Mouse (Mus musculus): ENCODE measurements around the gene Pip5k1c. TPM values are rescaled to one million over a fixed set of nuclear protein-coding genes. Genes with fewer than 3 reads are reported as not detected.

Pip5k1c gene
- polyA plus RNA-seq, 1 experiment = 326 TPM

DNA sequence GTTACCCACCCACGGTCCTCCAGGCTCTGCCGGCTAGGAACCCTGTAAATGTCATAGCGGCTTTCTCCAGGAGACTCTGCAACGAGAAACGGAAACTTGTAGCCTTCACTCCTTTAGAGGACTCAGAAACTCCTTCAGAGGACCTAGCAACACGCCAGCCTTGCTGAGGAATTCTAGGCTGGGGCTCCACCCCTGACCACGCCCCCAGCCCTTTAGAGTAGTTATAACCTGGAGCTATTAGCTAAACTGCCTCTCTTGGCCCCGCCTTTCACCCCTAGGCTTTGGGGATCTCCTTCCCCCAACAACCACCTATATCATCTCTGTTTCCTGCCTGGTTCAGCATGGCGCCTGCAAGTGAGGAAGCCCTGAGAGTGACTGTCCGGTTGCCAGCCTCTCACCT lies 13.3 kb upstream of the Pip5k1c start:
- no peak for DNase-seq (ENCODE audit: extremely low spot score in 1 of 2, low spot score in 1 of 2)

DNA sequence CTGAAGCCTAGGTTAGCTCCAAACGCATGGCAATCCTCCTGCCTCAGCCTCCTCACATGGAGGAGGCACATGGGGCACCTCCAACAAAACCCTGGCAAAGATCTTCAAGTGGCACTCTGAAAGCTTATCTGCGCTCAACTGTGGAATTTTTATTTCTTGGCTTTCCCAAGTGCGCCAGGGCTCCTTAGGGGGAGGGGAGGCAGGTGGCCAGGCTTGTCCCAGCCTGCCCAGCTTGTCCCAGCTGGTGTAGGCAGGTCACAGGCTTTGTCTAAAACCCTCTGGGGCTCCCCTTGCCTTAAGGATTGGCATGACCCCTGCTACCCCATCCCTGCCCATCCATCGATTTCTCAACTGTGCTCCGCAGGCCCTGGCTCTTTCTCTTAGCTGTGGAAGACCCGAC lies 8.6 kb upstream of the Pip5k1c start:
- no peak for DNase-seq (ENCODE audit: extremely low spot score in 1 of 2, low spot score in 1 of 2)

DNA sequence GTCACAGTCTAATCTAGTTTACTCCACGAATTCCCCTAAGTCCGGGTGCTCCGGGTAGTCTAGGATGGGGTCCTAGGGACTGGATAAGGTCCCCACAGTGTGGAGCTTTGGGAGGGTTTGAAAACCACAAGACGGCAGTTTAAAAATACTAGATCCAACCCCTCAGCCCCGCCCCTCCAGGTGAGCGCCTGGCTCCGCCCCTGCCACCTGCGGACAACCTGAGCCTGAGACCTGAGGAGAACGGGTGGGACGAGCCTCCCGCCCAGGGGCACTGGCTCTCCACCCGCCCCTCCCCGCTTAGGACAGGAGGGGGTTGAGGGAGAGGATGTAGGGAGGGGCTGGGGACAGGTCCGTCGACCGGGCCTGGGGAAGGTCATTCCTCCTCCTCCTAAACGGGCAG lies 8.0 kb upstream of the Pip5k1c start:
- no peak for DNase-seq (ENCODE audit: extremely low spot score in 1 of 2, low spot score in 1 of 2)

DNA sequence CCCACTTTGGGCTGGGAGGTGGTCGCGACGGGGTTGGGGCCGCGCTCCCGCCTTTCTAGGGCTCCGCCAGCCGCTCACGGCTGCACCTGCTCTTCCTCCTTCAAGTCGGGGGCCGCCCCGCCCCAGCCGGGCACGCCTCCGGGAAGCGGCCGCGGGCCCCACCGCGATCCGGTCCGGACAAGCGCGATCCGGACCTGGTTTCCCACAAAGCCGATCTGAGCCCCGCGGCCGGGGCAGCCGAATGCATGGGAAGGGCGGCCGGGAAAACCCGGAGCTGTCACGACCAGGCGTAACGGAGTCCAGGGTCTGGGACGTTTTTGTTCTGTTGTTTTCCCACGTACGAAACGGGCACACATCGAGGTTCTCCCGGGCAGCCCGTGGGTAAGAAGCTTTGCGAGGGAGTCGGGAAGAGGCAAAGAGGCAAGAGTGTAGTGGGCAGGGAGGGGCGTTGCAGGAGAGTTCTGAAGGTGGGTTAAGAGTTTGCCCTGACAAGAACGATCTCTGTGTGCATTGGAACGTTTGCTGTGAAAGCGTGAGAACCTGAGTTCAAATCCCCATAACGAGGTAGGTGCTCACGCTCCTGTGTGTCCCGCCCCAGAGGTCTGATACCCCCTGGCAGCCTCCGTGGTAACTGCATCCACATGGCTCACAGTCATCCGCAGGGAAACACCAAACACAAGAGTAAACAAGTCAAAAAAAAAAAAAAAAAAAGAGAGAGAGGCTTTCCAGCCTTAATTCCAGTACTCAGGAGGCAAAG lies 6.9 kb upstream of the Pip5k1c start:
- peak in 1 of 2 experiments; percentile 86 for DNase-seq (ENCODE audit: extremely low spot score in 1 of 2, low spot score in 1 of 2)

GRCm38 (mm10) chr10:81286586-81286985 lies 6.2 kb upstream of the Pip5k1c start:
- no peak for DNase-seq (ENCODE audit: extremely low spot score in 1 of 2, low spot score in 1 of 2)

DNA sequence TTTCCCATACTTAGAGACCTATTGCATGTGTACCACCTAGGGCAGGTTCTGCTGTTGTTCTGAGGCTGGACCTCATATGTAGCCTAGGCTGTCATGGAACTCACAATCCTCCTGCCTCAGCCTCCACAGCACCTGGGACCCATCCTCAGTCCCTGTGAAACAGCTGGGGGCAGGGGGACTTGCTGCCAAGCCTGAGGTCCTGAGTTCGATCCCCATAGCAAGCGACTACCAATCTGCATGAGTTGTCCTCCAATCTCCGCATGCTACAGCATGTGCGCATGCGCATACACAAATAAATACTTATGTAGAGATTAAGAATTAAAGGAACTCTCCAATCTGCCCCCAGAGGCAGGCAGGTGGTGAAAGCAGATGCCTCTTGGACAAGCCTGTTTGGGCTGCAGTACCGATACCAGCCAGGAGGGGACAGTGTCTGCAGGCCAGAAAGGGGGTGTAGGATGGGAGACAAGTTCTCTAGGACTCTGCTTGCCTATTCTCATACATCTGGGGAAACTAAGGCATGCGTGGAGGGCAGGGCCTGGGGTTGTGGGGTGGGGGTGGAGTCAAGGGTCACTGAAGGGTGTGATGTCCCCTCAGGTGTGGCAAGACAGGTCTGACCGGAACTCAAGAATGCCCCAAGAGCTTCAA lies 5.1 kb upstream of the Pip5k1c start:
- peak in 1 of 2 experiments; percentile 62 for DNase-seq (ENCODE audit: extremely low spot score in 1 of 2, low spot score in 1 of 2)

DNA sequence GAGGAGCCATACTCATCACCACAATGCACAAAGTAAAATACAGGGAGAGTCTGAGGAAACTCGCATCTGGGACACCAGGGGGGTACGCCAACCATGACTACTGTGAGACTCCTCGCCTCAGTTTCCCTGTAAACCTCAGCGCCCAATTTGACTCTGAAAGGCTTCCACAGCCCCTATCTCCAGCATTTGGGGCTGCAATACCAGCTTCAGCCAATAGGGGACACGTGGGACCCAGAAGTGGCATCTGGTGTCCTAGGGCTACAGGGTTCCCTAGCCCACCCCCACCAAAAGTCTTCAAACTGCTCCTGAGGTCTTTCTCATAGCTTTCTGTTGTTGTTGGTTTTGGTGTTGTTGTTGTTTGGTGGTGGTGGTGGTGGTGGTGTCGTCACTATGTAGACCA lies 4.2 kb upstream of the Pip5k1c start:
- DNase-seq (ENCODE audit: extremely low spot score in 1 of 2, low spot score in 1 of 2) = no peak

DNA sequence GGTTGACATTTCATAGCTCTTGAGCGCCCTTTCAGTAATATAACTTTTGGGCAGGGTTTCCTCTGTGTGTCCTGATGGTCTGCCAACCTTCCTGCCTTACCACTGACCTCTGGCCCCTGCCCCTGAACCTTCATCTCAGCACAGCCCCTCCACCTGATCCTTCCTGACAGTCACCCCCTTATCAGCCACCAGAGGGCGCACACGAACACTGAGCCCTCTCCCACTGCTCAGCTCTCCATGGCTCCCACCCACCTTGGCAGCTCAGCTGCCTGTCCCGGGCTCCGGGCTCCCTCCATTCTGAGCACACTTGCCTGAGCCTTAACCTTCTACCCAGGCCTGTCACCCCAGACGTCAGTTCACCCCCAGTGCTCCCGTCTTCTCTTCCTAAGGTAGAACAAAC lies 3.5 kb upstream of the Pip5k1c start:
- DNase-seq (ENCODE audit: extremely low spot score in 1 of 2, low spot score in 1 of 2) = peak in 1 of 2 experiments; percentile 72

DNA sequence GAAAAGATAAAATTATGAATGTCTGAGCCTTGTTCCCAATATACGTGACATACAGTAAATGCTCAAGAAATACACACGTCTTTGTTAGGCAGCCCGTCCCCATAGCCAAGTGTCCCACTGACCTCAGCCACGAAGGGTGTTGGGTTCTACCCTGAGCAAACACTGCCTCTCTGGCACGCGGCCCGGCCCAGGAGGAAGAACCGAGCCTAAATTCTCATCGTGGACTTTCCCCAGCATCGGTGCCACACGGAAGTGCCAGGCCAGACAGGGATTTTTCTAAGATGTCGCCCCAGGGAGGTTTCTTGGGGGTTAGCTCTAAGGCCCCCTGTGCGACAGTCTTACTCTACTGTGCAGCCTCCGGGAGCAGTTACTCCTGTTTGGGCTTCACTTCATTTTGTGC lies 3.0 kb upstream of the Pip5k1c start:
- no peak for DNase-seq (ENCODE audit: extremely low spot score in 1 of 2, low spot score in 1 of 2)

DNA sequence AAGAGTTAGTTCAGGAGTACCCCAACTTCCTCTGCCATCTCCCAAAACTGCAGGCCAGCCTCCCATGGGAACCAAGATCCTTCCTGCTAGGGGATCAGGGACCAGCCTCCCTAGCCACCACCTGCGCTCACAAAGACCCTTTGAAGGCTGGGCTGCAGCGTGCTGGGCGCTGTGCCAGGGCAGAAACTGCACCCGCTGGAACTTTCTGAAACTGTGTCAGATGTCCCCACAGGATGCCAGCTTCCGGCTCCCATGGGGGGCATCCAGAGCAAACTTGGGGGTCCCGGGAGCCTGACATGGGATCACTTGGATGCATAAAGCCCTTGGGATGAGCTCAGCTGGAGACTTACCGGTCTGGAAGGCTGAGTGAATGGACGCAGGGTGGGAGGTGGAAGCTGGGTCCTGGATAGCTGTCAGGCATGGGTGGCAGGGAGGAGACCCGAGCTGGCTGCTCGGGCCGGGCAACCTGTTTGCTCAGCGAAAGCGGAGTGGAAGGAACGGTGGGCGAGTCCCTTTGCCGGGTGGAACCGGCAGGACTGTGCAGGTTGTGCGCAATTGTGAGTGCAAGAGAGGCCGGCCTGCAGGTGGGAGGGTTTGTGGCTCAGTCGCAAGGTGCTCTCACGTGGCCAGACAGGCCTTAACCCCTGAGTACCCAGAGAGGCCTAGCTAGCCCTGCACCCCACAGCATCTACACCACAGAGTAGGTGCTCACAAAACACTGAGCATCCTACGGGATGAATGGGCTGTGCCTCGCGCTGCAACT lies 1.9 kb upstream of the Pip5k1c start:
- DNase-seq (ENCODE audit: extremely low spot score in 1 of 2, low spot score in 1 of 2) = peak in 1 of 2 experiments; percentile 4

DNA sequence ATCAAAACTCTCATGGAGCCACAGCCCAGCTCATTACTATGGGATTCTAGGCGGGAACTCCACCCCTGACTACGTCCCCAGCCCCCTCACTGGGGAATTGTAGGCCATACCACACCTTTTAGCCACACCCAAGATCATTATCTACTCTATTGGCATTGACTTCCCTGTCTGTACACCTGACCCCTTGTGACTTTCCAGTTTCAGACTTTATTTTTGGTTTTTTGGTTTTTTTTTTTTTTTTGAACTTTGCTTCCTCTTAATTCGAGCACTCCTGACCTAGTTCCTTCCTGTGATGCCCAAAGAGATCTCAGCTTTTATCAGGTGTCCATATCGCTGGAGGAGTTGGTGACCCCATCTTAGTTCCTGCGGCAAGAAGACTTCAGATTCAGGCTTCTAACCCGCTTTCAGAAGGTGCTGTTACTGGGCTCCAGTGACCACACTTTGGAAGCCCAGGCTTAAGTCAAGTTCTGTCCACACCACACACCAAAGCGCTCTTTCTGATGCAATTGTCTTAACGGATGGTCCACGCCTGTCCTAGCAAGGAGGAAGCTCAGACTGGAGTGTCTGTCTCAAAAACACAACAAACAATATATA lies 1.2 kb upstream of the Pip5k1c start, which contains the start of gene Tjp3:
TSS of gene Tjp3 (minus strand) at position 71 of the 594 bp plus-strand sequence.
- peak in 1 of 2 experiments; percentile 5 for DNase-seq (ENCODE audit: extremely low spot score in 1 of 2, low spot score in 1 of 2)

- no peak for DNase-seq (ENCODE audit: extremely low spot score in 1 of 2, low spot score in 1 of 2)
These were observed 719 bp downstream of the Pip5k1c start for GRCm38 (mm10) chr10:81293334-81294030.

- no peak for DNase-seq (ENCODE audit: extremely low spot score in 1 of 2, low spot score in 1 of 2)
These were observed 1.7 kb downstream of the Pip5k1c start for GRCm38 (mm10) chr10:81294442-81294841.

GRCm38 (mm10) chr10:81295185-81295584 lies 2.4 kb downstream of the Pip5k1c start:
- DNase-seq (ENCODE audit: extremely low spot score in 1 of 2, low spot score in 1 of 2) = peak in 1 of 2 experiments; percentile 75

DNA sequence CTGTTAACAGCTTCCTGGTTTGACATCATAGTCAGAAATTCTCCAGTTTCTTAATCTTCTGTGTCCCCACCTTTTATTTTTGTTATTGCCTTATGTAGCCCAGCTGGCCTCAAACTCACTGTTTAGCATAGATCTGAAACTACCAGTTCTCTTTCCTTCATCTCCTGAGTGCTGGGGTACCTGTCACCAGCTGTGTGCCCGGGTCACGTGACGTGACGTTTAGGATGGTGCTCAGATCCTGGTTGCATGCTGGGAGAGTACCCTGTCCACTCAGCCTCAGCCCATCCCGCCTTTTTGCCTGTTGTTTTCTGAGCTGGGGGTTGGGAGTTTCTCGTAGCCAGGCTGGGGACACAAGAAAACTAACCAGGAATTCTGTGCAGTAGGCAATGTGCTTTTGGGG lies 4.5 kb downstream of the Pip5k1c start:
- no peak for DNase-seq (ENCODE audit: extremely low spot score in 1 of 2, low spot score in 1 of 2)

- DNase-seq (ENCODE audit: extremely low spot score in 1 of 2, low spot score in 1 of 2) = peak in 1 of 2 experiments; percentile 3
These were observed 5.1 kb downstream of the Pip5k1c start for GRCm38 (mm10) chr10:81297845-81298244.

DNA sequence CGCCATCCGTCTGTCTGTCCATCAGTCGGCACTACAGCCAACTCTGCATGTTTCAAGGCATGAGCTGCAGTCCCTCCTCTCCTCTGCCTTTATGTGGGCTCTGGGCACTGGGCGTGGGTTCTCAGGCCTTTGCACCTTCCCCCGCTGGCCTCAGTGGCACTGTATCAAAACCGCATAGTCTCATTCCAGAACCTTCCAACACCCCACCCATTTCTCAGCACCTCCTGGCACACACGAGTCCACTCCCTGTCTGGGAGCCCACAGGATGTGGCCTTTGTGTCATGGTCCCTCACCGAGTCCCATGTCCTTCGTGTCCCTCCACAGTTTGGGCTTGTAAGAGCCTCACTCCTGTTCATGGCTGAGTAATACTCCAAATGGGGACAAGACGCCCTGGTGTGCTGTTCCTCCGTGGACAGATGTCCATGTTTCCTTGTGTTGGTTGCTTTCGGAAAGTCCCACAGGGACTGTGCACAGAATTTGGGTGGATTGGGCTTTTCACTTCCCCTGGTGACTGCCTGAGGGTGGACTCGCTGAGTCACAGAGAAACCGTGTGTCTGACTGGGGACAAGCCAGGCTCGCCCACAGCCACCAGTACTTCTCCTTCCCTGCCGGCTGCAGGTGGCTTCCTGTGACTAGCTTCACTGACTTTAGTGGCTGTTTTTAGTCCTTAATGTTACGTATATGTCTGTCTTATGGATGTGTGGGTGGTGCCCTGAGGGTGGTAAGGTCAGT lies 5.8 kb downstream of the Pip5k1c start:
- DNase-seq (ENCODE audit: extremely low spot score in 1 of 2, low spot score in 1 of 2) = peak in 1 of 2 experiments; percentile 2

DNA sequence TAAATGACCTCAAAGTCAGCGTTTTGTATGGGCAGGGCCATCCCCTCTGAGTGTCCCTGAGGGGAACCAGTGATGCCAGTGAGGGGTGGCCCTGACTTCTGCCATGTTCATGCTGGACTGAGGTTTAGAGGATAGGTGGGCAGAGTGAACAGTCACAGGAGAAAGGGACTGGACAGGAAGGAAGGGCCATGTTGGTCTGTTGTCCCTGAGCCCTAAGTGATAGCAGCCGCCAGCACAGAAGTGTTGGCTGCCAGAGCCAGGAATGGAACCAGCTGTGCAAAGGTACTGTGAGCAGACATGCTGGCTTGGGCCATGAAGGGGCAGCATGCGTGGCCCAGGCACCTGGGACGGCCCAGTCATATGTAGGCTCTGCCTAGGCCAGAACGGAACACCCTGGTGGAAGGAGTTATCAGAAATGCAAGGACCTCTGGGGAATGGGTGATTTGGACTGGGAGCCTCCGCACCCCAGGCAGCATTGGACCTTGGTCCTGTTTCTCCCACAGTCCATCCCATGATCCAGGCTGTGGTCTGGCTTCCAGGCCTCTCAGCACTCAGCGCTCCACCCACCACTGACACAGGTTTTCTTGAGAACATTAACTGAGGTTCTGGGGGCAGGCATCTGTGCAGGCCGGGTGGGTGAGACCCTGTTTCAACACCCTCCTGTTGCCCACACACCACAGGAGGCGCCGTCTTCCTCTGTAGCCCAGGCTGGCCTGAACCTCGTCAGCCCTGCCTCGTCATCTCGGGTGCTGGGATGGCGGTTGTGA lies 7.0 kb downstream of the Pip5k1c start:
- no peak for DNase-seq (ENCODE audit: extremely low spot score in 1 of 2, low spot score in 1 of 2)

DNA sequence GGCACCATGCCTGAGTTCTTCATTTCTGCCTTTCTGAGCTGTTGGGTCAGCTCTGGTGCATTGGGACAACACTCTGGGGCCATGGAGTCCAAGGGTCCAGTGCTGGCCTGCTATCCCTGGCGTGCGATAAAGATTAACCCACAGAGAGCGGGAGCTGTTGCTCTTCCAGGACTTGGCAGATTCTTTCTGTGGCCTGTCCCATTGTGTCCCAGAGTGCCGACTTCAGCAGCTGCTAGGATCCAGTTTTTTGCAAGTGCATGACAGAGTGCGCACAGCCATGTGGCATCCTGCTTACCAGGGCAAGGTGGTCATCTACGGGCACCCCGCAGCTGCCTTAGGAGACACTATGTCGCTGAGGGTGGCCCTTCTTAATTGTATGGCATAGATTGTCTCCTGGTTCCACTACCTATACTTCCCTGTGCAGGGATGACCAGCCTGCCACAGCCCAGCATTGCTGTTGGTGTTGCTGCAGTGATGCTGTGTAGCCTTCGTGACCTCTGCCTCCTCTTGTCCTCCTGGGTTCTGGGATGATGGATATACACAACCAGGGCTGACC lies 7.7 kb downstream of the Pip5k1c start:
- no peak for DNase-seq (ENCODE audit: extremely low spot score in 1 of 2, low spot score in 1 of 2)

Measured in frontal cortex, adult 2 months (tissue).